Mouse (Mus musculus) midbrain, embryonic 15.5 days (tissue): ENCODE results near the gene Gspt1. TPM values are rescaled to one million over a fixed set of nuclear protein-coding genes. Genes with fewer than 3 reads are reported as not detected.
"Not testable (repeated sequence)": the region's sequence is repeated elsewhere in the genome, so short reads cannot be mapped to it uniquely, and the experiment has no call there.

Source experiments
- ATAC-seq: fragments of 200-750 bp; cut with Nextera tagmentation; replicated peaks from 2 replicates; pipeline ENCODE4 v1.8.0; 2017; ENCODE audit warnings: moderate TSS enrichment
- H3K27ac ChIP-seq: fragments of 300-500 bp; sonication (generic); 2 replicates; pipeline ENCODE4 v1.5.1; 2015; ENCODE audit warnings: mild to moderate bottlenecking, inconsistent platforms
- H3K27me3 ChIP-seq: fragments of 300-500 bp; sonication (generic); replicated peaks from 2 replicates; pipeline ENCODE4 v1.6.1; 2015; ENCODE audit warnings: inconsistent platforms
- H3K36me3 ChIP-seq: fragments of 300-500 bp; sonication (generic); replicated peaks from 2 replicates; pipeline ENCODE4 v1.6.1; 2015; ENCODE audit warnings: inconsistent platforms
- H3K4me1 ChIP-seq: fragments of 300-500 bp; sonication (generic); 2 replicates; pipeline ENCODE4 v1.6.1; 2015; ENCODE audit warnings: inconsistent platforms
- H3K4me2 ChIP-seq: fragments of 300-500 bp; sonication (generic); 2 replicates; pipeline ENCODE4 v1.6.1; 2015; ENCODE audit warnings: inconsistent platforms, mild to moderate bottlenecking, moderate library complexity
- H3K4me3 ChIP-seq: fragments of 300-500 bp; sonication (generic); 2 replicates; pipeline ENCODE4 v1.5.1; 2015; ENCODE audit warnings: mild to moderate bottlenecking, inconsistent platforms
- H3K9ac ChIP-seq: fragments of 300-500 bp; sonication (generic); 2 replicates; pipeline ENCODE4 v1.6.1; 2015; ENCODE audit warnings: mild to moderate bottlenecking, inconsistent platforms
- H3K9me3 ChIP-seq: fragments of 300-500 bp; sonication (generic); 2 replicates; pipeline ENCODE4 v1.6.1; 2016; ENCODE audit warnings: inconsistent platforms
- WGBS: fragments of 180-500 bp; shearing (Covaris S2); methylation state at CpG from one replicate; pipeline ENCODE4 v1.1.7; 2015; ENCODE audit warnings: mixed read lengths; 5-methylcytosine and 5-hydroxymethylcytosine counted together
- polyA plus RNA-seq: library from polyadenylated mRNA; unstranded; fragments of >200 nt; fragmentation: Nextera tagmentation; extraction: Ambion mirVana; gene quantifications from 2 replicates; pipeline ENCODE4 v1.2.1, GENCODE M21; 2015

The Gspt1 gene
- polyA plus RNA-seq = 46.8 and 48.6 TPM in 2 replicates

DNA sequence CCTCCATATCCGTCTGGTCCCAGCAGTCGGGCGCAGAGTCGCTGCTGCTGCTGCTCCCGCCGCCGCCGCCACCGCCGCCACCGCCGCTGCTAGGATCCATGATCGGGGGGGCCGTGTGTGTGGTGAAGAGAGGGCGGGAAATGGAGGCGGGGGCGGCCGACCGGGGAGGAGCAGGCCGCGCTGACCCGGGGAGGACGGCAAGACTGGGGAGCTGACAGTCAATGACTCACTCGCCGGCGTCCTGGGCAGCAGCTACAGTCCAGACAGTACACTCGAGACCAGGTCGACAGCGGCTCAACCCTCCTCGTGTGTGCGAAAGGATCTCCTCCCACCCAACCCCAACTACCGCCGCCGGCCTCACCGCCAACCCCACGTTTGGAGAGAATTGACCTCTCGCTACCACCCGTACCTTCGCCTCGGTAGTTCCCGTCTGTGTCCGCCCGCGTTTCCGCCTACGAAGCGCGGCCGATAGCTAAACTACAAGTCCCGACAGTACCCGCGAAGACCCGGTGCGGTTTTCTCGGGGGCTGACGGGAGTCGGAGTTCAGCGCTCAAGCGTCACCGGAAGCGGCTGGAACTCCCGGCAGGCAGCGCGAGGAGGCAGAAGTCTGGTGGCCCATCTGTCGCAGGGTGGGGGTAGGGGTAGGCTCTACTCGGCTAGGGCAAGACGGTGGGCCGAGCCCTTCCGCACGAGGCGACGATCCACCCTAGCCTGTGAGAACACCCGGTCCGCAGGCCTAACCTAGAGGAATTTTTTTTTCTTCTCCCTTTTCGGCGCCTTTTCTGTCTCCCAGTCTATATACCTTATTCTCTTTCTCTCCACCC, at the start of gene Gspt1:
Gene Gspt1 (minus strand): TSS at position 428 of the 825 bp plus-strand sequence.
- under 1% methylated on average over 76 of the region's 76 CpGs for WGBS
- peak within 1 kb of the TSS; percentile 92 for H3K27ac ChIP-seq
- ATAC-seq = peak; percentile 97

DNA sequence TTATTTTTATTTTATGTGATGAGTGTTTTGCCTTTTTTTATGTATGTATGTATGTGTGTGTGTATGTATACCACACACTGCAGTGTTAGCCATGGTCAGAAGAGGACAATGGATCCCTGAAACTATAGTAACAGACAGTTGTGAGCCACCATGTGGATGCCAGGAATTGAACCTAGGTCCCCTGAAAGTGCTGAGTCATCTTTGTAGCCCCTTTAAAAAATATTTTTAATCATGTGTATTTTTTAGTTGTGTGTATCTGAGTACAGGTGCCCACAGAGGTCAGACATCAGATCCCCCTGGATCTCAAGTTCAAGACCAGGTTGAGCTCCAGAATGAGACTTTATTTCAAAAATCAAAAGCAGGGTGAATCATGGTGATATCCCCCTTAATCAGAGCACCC, 49.6 kb upstream of the Gspt1 start:
- ATAC-seq = no peak
- H3K36me3 ChIP-seq = no peaks in the 10 kb centered on the region
- H3K9me3 ChIP-seq = no peaks in the 10 kb centered on the region
- no peaks in the 10 kb centered on the region for H3K27me3 ChIP-seq
- no peak overlapping the region for H3K4me3 ChIP-seq
- no peak overlapping the region for H3K4me2 ChIP-seq
- no peaks in the 10 kb centered on the region for H3K4me1 ChIP-seq
- no peak overlapping the region for H3K9ac ChIP-seq
- no peak overlapping the region for H3K27ac ChIP-seq

More for the DNA sequence above, at the start of gene Gspt1:
- H3K9me3 ChIP-seq = no peaks in the 10 kb centered on the region
- no peaks in the 10 kb centered on the region for H3K27me3 ChIP-seq
- H3K36me3 ChIP-seq = no peaks in the 10 kb centered on the region
- H3K4me1 ChIP-seq = peaks cover 27% of the 10 kb centered on the region
- H3K4me2 ChIP-seq = peak within 1 kb of the TSS; percentile 86
- H3K9ac ChIP-seq = peak within 1 kb of the TSS; percentile 84
- peak within 1 kb of the TSS; percentile 87 for H3K4me3 ChIP-seq

DNA sequence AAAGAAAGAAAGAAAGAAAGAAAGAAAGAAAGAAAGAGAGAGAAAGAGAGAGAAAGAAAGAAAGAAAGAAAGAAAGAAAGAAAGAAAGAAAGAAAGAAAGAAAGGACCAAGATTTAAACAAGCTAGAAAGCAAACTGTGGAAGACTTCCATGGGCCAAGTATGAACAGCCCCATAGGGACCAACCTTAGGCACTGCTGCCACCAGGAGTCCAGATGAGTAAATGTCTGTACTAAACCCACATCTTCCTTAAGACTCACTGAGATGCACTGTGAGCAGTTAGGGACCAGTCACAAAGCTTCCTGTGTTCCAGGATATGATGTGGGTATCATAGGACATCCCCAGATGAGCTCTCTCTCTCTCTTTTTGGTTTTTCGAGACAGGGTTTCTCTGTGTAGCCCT, 43.6 kb upstream of the Gspt1 start:
- WGBS = 58% methylated on average over 1 of the region's 1 CpGs
- ATAC-seq, H3K36me3 ChIP-seq, H3K9me3 ChIP-seq, H3K27me3 ChIP-seq, H3K4me1 ChIP-seq, H3K27ac ChIP-seq, H3K4me2 ChIP-seq, H3K4me3 ChIP-seq, H3K9ac ChIP-seq: not testable (repeated sequence)

DNA sequence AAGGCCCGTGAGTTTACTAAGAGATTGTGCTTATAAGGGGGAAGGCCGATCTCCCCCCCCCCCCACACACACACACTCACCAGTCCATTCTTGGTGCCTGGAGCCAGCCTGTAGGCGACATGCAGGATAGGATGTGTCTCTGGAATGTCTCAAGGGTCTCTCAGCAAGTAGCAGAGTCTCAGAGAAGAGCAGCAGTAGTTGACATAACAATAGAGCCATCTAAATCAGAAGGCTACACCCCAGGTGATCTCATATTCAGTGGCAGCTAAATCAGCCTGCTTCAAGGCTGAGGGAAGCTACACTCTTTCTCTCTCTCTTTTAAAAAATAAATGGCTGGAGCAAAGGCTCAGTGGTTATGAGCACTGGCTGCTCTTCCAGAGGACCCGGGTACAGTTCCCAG, 41.5 kb upstream of the Gspt1 start:
- not testable (repeated sequence) for H3K9me3 ChIP-seq, H3K27me3 ChIP-seq, H3K4me1 ChIP-seq, H3K36me3 ChIP-seq, H3K9ac ChIP-seq, H3K4me3 ChIP-seq, H3K27ac ChIP-seq, H3K4me2 ChIP-seq, ATAC-seq
- 66% methylated on average over 4 of the region's 4 CpGs for WGBS

DNA sequence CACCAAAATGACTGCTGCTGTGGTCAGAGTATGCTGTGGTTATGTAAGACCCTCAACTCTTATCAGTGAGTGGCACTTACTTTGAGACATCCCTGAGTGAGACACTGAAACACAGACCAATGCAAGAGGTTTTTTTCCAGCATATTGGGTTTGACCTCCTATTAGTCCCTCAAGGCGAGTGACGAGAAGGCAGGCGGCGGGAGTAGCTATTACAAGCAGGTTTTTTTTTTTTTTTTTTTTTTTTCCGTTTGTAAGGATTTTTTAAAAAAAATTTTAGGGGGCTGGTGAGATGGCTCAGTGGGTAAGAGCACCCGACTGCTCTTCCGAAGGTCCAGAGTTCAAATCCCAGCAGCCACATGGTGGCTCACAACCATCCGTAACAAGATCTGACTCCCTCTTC, 34.7 kb upstream of the Gspt1 start:
- H3K27me3 ChIP-seq, H3K36me3 ChIP-seq, H3K9ac ChIP-seq, ATAC-seq, H3K4me2 ChIP-seq, H3K9me3 ChIP-seq, H3K4me3 ChIP-seq, H3K4me1 ChIP-seq, H3K27ac ChIP-seq: not testable (repeated sequence)
- WGBS = 91% methylated on average over 8 of the region's 8 CpGs

DNA sequence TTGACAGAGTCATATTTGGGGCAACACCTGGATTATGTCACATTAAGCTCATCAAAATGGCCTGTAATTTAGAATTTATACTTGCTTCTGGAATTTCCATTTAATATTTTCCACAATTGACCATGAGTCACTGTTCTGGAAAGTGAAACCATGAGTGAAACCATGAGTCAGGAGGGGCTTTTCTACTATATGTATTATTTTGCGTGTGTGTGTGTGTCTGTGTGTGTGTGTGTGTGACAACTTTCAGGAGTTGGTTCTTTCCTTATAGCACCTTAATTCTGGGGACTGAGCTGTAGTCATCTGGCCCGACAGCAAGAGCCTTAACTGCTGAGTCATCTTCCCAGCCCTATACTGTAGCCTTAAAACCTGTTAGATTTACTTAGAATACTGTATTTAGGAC, 31.8 kb upstream of the Gspt1 start:
- WGBS = 88% methylated on average over 2 of the region's 2 CpGs
- H3K4me3 ChIP-seq = no peak overlapping the region
- H3K4me1 ChIP-seq = no peaks in the 10 kb centered on the region
- H3K36me3 ChIP-seq = no peaks in the 10 kb centered on the region
- no peak overlapping the region for H3K4me2 ChIP-seq
- no peak overlapping the region for H3K9ac ChIP-seq
- H3K27me3 ChIP-seq = no peaks in the 10 kb centered on the region
- no peaks in the 10 kb centered on the region for H3K9me3 ChIP-seq
- no peak for ATAC-seq
- no peak overlapping the region for H3K27ac ChIP-seq

DNA sequence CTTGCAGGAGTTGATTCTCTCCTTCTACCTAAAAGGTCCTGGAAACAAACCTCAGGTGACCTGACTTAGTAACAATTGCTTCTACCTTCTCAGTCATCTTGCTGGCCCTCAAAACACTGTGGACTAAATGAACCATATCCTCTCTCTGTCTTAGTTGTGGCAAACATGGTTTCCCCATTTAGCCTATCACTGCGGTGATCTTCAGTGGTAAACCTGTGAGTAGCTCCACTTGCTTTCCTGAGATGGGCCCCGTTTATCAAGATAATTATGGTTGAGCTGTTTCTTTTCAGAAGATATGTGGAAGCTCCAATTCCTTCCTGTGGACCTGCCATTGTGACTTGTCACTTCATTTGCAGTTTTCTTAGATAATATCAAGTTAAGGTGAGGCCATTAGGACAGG, 30.8 kb upstream of the Gspt1 start:
- Histone ChIP-seq H3K27me3 (no peaks in the 10 kb centered on the region), H3K4me3 (no peak overlapping the region), H3K4me2 (no peak overlapping the region), H3K9me3 (no peaks in the 10 kb centered on the region), H3K4me1 (no peaks in the 10 kb centered on the region), H3K9ac (no peak overlapping the region), H3K36me3 (no peaks in the 10 kb centered on the region), H3K27ac (no peak overlapping the region)
- ATAC-seq = no peak
- 93% methylated on average over 2 of the region's 2 CpGs for WGBS

DNA sequence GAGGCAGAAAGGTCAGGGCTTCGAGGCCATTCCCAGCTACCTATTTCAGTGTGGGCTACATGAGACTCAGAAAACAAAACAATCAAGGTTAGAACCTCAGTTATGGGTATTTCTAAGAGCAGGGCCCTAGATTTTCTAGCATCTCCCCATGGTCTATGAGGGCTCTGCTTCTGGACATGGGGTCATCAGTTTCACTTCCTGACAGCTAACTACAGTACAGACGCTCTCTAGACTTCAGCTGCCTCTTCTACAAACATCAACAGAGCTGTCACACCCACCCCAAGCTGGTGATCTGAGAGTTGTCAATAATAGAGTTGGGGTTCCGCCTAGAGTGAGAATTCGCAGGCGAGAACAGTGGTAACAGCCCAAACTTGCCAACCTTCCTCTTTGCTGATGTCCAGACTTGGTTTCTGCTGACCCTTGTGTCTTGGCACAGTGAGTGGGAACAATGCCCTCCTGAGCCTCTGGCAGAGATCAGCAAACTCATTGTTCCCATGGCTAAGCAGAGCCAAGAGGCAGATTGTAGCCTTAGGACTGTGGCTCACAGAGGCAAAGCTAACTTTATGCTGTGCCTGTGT, 28.6 kb upstream of the Gspt1 start:
- Histone ChIP-seq H3K9ac (no peak overlapping the region), H3K4me1 (no peaks in the 10 kb centered on the region), H3K36me3 (no peaks in the 10 kb centered on the region), H3K9me3 (no peaks in the 10 kb centered on the region), H3K4me3 (no peak overlapping the region), H3K27me3 (no peaks in the 10 kb centered on the region), H3K4me2 (no peak overlapping the region), H3K27ac (no peak overlapping the region)
- WGBS = 88% methylated on average over 5 of the region's 5 CpGs
- no peak for ATAC-seq

DNA sequence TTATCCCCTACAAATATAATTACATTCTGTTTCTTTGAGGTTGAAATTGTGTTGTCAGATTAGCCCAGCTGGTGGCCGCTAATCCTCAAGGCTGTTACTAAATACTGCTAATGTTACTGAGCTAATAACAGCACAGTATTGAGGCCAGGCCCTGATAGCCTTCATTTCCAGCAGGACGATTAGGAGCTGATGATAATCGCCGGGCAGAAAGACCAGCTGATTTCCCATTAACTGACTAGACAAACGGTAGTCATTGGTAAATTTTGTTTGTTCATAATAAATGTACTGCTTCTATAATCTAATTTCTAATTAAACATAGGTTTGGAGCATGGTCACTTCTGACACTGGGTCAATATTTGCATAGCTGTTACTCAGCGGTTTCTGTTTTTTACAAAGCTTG, 24.7 kb upstream of the Gspt1 start:
- Histone ChIP-seq H3K4me1 (no peaks in the 10 kb centered on the region), H3K27ac (no peak overlapping the region), H3K4me2 (no peak overlapping the region), H3K4me3 (no peak overlapping the region), H3K9me3 (no peaks in the 10 kb centered on the region), H3K36me3 (no peaks in the 10 kb centered on the region), H3K27me3 (no peaks in the 10 kb centered on the region), H3K9ac (no peak overlapping the region)
- no peak for ATAC-seq
- WGBS = 53% methylated on average over 6 of the region's 6 CpGs

DNA sequence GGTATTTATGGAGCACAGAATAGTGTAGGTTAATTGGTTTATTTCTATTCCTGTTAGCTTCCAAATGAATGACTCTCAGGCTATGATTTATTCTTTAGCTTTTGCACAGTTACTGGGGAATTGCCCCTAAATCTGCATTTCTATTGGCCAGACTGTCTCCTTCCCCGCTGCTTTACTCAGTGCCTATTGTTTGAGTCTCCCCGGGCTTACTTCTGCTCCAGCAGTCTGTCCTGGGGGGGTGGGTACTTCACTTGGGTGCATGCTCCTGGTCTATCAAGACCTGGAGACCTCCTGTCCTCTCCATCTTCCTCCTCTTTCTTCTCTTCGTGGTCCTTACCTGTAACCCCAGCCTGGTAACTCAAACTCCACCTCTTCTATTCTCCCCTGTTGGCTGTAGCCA, 22.8 kb upstream of the Gspt1 start:
- ATAC-seq = no peak
- no peaks in the 10 kb centered on the region for H3K9me3 ChIP-seq
- H3K27ac ChIP-seq = no peak overlapping the region

DNA sequence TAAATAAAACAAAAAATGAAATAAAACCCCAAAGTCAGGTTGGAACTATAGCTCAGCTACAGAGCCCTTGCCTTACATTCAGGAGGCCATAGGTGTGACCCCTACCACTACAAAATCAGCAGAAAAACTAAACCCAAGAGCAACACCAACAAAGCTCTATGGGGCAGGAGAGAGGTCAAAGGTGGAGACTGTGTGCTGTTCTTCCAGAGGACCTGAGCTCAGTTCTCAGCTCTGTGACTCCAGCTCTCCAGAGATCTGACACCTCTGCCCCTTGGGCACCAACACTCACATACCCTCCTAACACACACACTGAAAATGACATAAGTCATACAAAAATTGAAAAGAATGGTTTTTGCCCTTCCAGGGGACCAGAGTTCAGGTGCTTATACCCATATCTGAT, 16.9 kb upstream of the Gspt1 start:
- Histone ChIP-seq H3K4me2 (no peak overlapping the region), H3K27me3 (no peaks in the 10 kb centered on the region), H3K27ac (no peak overlapping the region), H3K4me3 (no peak overlapping the region), H3K36me3 (no peaks in the 10 kb centered on the region), H3K4me1 (no peaks in the 10 kb centered on the region), H3K9ac (no peak overlapping the region), H3K9me3 (no peaks in the 10 kb centered on the region)
- no peak for ATAC-seq

More for the DNA sequence above, 22.8 kb upstream of the Gspt1 start:
- Histone ChIP-seq H3K4me2 (no peak overlapping the region), H3K27me3 (no peaks in the 10 kb centered on the region), H3K9ac (no peak overlapping the region), H3K4me1 (no peaks in the 10 kb centered on the region), H3K36me3 (no peaks in the 10 kb centered on the region), H3K4me3 (no peak overlapping the region)
- 37% methylated on average over 3 of the region's 3 CpGs for WGBS

DNA sequence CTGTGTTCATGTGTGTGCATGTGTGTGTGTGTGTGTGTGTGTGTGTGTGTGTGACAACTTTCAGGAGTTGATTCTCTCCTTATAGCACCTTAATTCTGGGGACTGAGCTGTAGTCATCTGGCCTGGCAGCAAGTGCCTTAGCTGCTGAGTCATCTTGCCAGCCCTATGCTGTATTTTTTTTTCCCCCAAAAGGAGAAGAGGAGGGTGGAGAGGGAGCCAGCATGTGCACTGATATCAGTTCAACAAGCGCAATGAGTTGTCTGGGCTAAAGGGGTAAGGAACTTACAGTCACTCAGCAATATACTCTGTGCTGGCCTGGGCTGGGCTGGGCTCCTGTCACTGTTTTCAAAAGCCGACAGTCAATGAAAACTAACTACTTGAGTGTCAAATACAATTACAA, 16.5 kb upstream of the Gspt1 start:
- WGBS = 95% methylated on average over 2 of the region's 2 CpGs
- H3K9ac ChIP-seq = no peak overlapping the region

DNA sequence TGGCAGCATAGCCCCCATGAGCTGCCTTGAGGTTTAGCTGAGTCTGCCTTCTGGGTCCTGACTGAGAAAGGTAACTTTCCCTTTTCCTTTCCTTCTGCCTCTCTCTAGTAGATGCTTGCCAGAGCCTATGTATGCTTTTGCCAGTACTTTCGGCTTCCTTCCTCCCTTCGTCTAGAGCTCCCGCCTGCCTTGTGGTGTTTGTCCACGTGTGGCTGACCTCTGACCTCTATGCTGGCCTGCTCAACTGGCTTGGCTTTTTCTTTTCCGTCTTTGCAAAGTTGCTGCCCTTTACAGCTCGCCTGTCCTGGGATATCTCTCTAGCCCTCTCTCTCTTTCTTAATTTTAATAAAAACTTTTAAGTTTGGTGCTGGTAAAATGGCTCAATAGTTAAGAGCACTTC, 15.7 kb upstream of the Gspt1 start:
- Histone ChIP-seq H3K4me3 (no peak overlapping the region), H3K27ac (no peak overlapping the region), H3K9me3 (no peaks in the 10 kb centered on the region), H3K9ac (no peak overlapping the region), H3K4me1 (no peaks in the 10 kb centered on the region), H3K36me3 (no peaks in the 10 kb centered on the region), H3K4me2 (no peak overlapping the region), H3K27me3 (no peaks in the 10 kb centered on the region)
- WGBS = 39% methylated on average over 6 of the region's 6 CpGs
- ATAC-seq = no peak

More for the DNA sequence above, 16.5 kb upstream of the Gspt1 start:
- no peaks in the 10 kb centered on the region for H3K9me3 ChIP-seq
- ATAC-seq = no peak
- no peaks in the 10 kb centered on the region for H3K36me3 ChIP-seq
- no peak overlapping the region for H3K4me3 ChIP-seq
- no peak overlapping the region for H3K4me2 ChIP-seq
- no peaks in the 10 kb centered on the region for H3K27me3 ChIP-seq
- no peaks in the 10 kb centered on the region for H3K4me1 ChIP-seq
- no peak overlapping the region for H3K27ac ChIP-seq
